Mouse (Mus musculus) C2C12 (cell line): Measurements from ENCODE around the gene Fbxo28.

Experiments
- CEBPB ChIP-seq: IDR thresholded peaks from one replicate; pipeline ENCODE4 v1.6.1; 2011; ENCODE audit warnings: low read depth, mild to moderate bottlenecking, control low read depth, moderate library complexity
- CTCF ChIP-seq: IDR thresholded peaks from one replicate; pipeline ENCODE4 v1.5.1; 2011; ENCODE audit not compliant: control insufficient read depth, insufficient read depth, insufficient read length
- FOSL1 ChIP-seq: IDR thresholded peaks from one replicate; pipeline ENCODE4 v1.8.0; 2011; ENCODE audit warnings: mild to moderate bottlenecking, low read length; ENCODE audit not compliant: poor library complexity, insufficient read depth, severe bottlenecking
- MAX ChIP-seq: IDR thresholded peaks from one replicate; pipeline ENCODE4 v1.6.1; 2011; ENCODE audit warnings: mild to moderate bottlenecking, control low read depth
- MYOD1 ChIP-seq: IDR thresholded peaks from one replicate; pipeline ENCODE4 v1.6.1; 2011; ENCODE audit warnings: low read depth; ENCODE audit not compliant: control insufficient read depth, insufficient read length
- MYOG ChIP-seq: IDR thresholded peaks from one replicate; pipeline ENCODE4 v1.6.1; 2011; ENCODE audit not compliant: control insufficient read depth, insufficient read length; ENCODE audit errors: extremely low read depth
- USF1 ChIP-seq: IDR thresholded peaks from one replicate; pipeline ENCODE4 v1.6.1; 2011; ENCODE audit warnings: low read depth, mild to moderate bottlenecking, control low read depth, moderate library complexity

DNA sequence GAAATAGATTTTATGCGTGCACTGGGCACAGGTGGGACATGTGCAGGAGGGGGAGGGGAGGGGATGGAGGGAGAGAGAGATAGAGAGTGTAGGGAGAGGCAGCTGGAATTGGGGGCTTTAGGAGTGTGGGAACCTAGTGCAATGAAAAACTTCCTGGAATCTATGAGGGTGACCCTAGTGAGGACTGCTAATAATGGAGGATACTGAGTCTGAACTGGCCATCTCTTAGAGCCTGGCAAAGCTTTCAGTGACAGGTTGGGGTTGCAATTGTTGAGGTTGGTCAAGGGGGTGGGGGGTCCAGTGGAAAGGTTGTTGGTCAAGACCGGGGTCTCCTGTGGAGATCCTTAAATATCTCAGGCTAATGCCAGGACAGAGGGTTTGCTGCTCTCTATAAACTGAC, 31.1 kb downstream of the Fbxo28 start:
- TF ChIP-seq CTCF (no peak), MYOG (no peak), MAX (no peak), USF1 (no peak), MYOD1 (no peak), CEBPB (no peak), FOSL1 (no peak)
